Mouse (Mus musculus): Measurements from ENCODE around the gene Pold3. TPM values are rescaled to one million over a fixed set of nuclear protein-coding genes. Genes with fewer than 3 reads are reported as not detected.

Gene Pold3
- total and polyA plus RNA-seq, 3 experiments, result 4.4 to 9.1 (median 9.0) TPM

GRCm38 (mm10) chr7:100051904-100052303 lies 69.5 kb downstream of the Pold3 start:
- no peak for DNase-seq
- Histone ChIP-seq H3K27me3 (ENCODE audit: control insufficient read depth, insufficient read depth, low read length) (no peaks in the 10 kb centered on the region), H3K79me2 (replicated peaks; ENCODE audit: control insufficient read depth, insufficient read depth, low read length) (no peaks in the 10 kb centered on the region), H3K27ac (no peak overlapping the region), H3K4me3 (no peak overlapping the region), H3K36me3 (ENCODE audit: control insufficient read depth, insufficient read depth, low read length) (no peaks in the 10 kb centered on the region), H3K9ac (ENCODE audit: low read depth, low read length) (no peak overlapping the region), H3K4me1 (ENCODE audit: control insufficient read depth, insufficient read depth, low read length) (no peaks in the 10 kb centered on the region)
- no peak for TF ChIP-seq CTCF (IDR thresholded peaks at IDR 0.05)
- TF ChIP-seq POLR2A (IDR thresholded peaks at IDR 0.05; ENCODE audit: insufficient read depth, low read depth, low read length), result no peak
- no peak for TF ChIP-seq EP300 (IDR thresholded peaks at IDR 0.05; ENCODE audit: insufficient read depth, low read depth, low read length)
- WGBS, result 48% methylated on average over 4 of the region's 4 CpGs
- intact Hi-C loops (cut with DNase I), result no loop called here

- H3K27ac ChIP-seq, result no peak overlapping the region
- no peak overlapping the region for H3K4me3 ChIP-seq
- no peak for TF ChIP-seq EP300 (IDR thresholded peaks at IDR 0.05; ENCODE audit: insufficient read depth, low read depth, low read length)
- TF ChIP-seq POLR2A (IDR thresholded peaks at IDR 0.05; ENCODE audit: insufficient read depth, low read depth, low read length), result no peak
- TF ChIP-seq CTCF (IDR thresholded peaks at IDR 0.05), result no peak
- no peaks in the 10 kb centered on the region for H3K79me2 ChIP-seq (replicated peaks; ENCODE audit: control insufficient read depth, insufficient read depth, low read length)
- H3K4me1 ChIP-seq (ENCODE audit: control insufficient read depth, insufficient read depth, low read length), result peaks cover 1% of the 10 kb centered on the region; the same call in 1 of the 2 replicates
- H3K9ac ChIP-seq (ENCODE audit: low read depth, low read length), result no peak overlapping the region
- 61% methylated on average over 2 of the region's 2 CpGs for WGBS
- intact Hi-C loops (cut with DNase I), result no loop called here
- H3K27me3 ChIP-seq (ENCODE audit: control insufficient read depth, insufficient read depth, low read length), result no peaks in the 10 kb centered on the region
- H3K36me3 ChIP-seq (ENCODE audit: control insufficient read depth, insufficient read depth, low read length), result no peaks in the 10 kb centered on the region
- no peak for DNase-seq
These were observed 74.9 kb downstream of the Pold3 start for GRCm38 (mm10) chr7:100046486-100046885.

GRCm38 (mm10) chr7:100043605-100044031 lies 77.7 kb downstream of the Pold3 start:
- Histone ChIP-seq H3K9ac (ENCODE audit: low read depth, low read length) (no peak overlapping the region), H3K4me1 (ENCODE audit: control insufficient read depth, insufficient read depth, low read length) (peaks cover 1% of the 10 kb centered on the region; the same call in 1 of the 2 replicates), H3K27ac (no peak overlapping the region), H3K79me2 (replicated peaks; ENCODE audit: control insufficient read depth, insufficient read depth, low read length) (no peaks in the 10 kb centered on the region), H3K4me3 (no peak overlapping the region), H3K36me3 (ENCODE audit: control insufficient read depth, insufficient read depth, low read length) (no peaks in the 10 kb centered on the region), H3K27me3 (ENCODE audit: control insufficient read depth, insufficient read depth, low read length) (no peaks in the 10 kb centered on the region)
- TF ChIP-seq CTCF (IDR thresholded peaks at IDR 0.05) (no peak), EP300 (IDR thresholded peaks at IDR 0.05; ENCODE audit: insufficient read depth, low read depth, low read length) (no peak), POLR2A (IDR thresholded peaks at IDR 0.05; ENCODE audit: insufficient read depth, low read depth, low read length) (no peak)
- WGBS, result 23% methylated on average over 4 of the region's 4 CpGs
- intact Hi-C loops (cut with DNase I), result no loop called here
- peak in 1 of 2 experiments; percentile 36 for DNase-seq

GRCm38 (mm10) chr7:100043096-100043495 lies 78.3 kb downstream of the Pold3 start:
- H3K36me3 ChIP-seq (ENCODE audit: control insufficient read depth, insufficient read depth, low read length), result no peaks in the 10 kb centered on the region
- no peak overlapping the region for H3K4me3 ChIP-seq
- H3K79me2 ChIP-seq (replicated peaks; ENCODE audit: control insufficient read depth, insufficient read depth, low read length), result no peaks in the 10 kb centered on the region
- H3K4me1 ChIP-seq (ENCODE audit: control insufficient read depth, insufficient read depth, low read length), result peaks cover 1% of the 10 kb centered on the region; the same call in 1 of the 2 replicates
- TF ChIP-seq POLR2A (IDR thresholded peaks at IDR 0.05; ENCODE audit: insufficient read depth, low read depth, low read length), result no peak
- DNase-seq, result no peak
- no peak overlapping the region for H3K9ac ChIP-seq (ENCODE audit: low read depth, low read length)
- 96% methylated on average over 5 of the region's 5 CpGs for WGBS
- no peaks in the 10 kb centered on the region for H3K27me3 ChIP-seq (ENCODE audit: control insufficient read depth, insufficient read depth, low read length)
- no peak overlapping the region for H3K27ac ChIP-seq
- intact Hi-C loops (cut with DNase I), result no loop called here

GRCm38 (mm10) chr7:100042120-100042519 lies 79.2 kb downstream of the Pold3 start:
- peaks cover 1% of the 10 kb centered on the region; the same call in 1 of the 2 replicates for H3K4me1 ChIP-seq (ENCODE audit: control insufficient read depth, insufficient read depth, low read length)
- 19% methylated on average over 31 of the region's 31 CpGs for WGBS
- TF ChIP-seq CTCF (IDR thresholded peaks at IDR 0.05) (no peak), POLR2A (IDR thresholded peaks at IDR 0.05; ENCODE audit: insufficient read depth, low read depth, low read length) (no peak), EP300 (IDR thresholded peaks at IDR 0.05; ENCODE audit: insufficient read depth, low read depth, low read length) (no peak)
- H3K27me3 ChIP-seq (ENCODE audit: control insufficient read depth, insufficient read depth, low read length), result no peaks in the 10 kb centered on the region
- H3K36me3 ChIP-seq (ENCODE audit: control insufficient read depth, insufficient read depth, low read length), result no peaks in the 10 kb centered on the region
- no peak overlapping the region for H3K27ac ChIP-seq
- H3K79me2 ChIP-seq (replicated peaks; ENCODE audit: control insufficient read depth, insufficient read depth, low read length), result no peaks in the 10 kb centered on the region
- H3K4me3 ChIP-seq, result no peak overlapping the region
- no peak overlapping the region for H3K9ac ChIP-seq (ENCODE audit: low read depth, low read length)
- no peak for DNase-seq
- intact Hi-C loops (cut with DNase I), result no loop called here

GRCm38 (mm10) chr7:100036495-100036894 lies 84.9 kb downstream of the Pold3 start:
- H3K36me3 ChIP-seq (ENCODE audit: control insufficient read depth, insufficient read depth, low read length), result no peaks in the 10 kb centered on the region
- H3K27me3 ChIP-seq (ENCODE audit: control insufficient read depth, insufficient read depth, low read length), result no peaks in the 10 kb centered on the region
- WGBS, result 70% methylated on average over 3 of the region's 3 CpGs
- no peak overlapping the region for H3K27ac ChIP-seq
- H3K9ac ChIP-seq (ENCODE audit: low read depth, low read length), result no peak overlapping the region
- no peaks in the 10 kb centered on the region for H3K4me1 ChIP-seq (ENCODE audit: control insufficient read depth, insufficient read depth, low read length)
- intact Hi-C loops (cut with DNase I), result no loop called here
- no peaks in the 10 kb centered on the region for H3K79me2 ChIP-seq (replicated peaks; ENCODE audit: control insufficient read depth, insufficient read depth, low read length)
- TF ChIP-seq EP300 (IDR thresholded peaks at IDR 0.05; ENCODE audit: insufficient read depth, low read depth, low read length) (no peak), CTCF (IDR thresholded peaks at IDR 0.05) (no peak), POLR2A (IDR thresholded peaks at IDR 0.05; ENCODE audit: insufficient read depth, low read depth, low read length) (no peak)
- DNase-seq, result no peak
- no peak overlapping the region for H3K4me3 ChIP-seq
